Mouse (Mus musculus) megakaryocyte progenitor cell, adult 5-6 weeks (primary cell): ENCODE data around the gene Ms4a18. TPM values are rescaled to one million over a fixed set of nuclear protein-coding genes. Genes with fewer than 3 reads are reported as not detected.

Experiments used
- ATAC-seq: replicated peaks from 2 replicates; pipeline ENCODE4 v1.8.0; 2016; ENCODE audit warnings: mild to moderate bottlenecking, moderate TSS enrichment, inconsistent platforms; ENCODE audit not compliant: poor library complexity
- total RNA-seq, 2 experiments: library from RNA; stranded (forward) in 1 of 2; stranded (reverse) in 1 of 2; fragments of 157-497, 149-512 nt in 1 of 2; fragments of 200-1000 nt in 1 of 2; gene quantifications; 2 replicates each; pipeline versions ENCODE4 v1.2.3 to v1.2.4; 2015 to 2017

The Ms4a18 gene
- total RNA-seq (2015) (not detected in 2 replicates), total RNA-seq (2017) (not detected in 2 replicates)

DNA sequence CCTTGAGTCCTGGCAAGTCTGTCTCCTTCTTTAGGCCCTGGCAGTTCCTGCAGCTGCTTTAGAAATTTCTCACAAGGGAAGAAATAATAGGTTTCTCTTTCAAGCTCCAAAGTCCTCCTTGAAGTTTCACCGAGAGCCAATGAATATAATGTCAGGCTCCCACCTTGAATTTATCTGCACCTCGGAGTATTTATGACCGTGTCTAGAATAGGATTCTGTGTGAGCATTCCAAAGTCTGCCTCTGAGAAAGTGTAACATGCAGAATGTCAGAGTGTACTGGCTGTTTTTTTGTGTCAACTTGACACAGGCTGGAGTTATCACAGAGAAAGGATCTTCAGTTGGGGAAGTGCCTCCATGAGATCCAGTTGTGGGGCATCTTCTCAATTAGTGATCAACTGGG, at the start of gene Ms4a18:
TSS of gene Ms4a18 (minus strand) at position 141 of the 400 bp plus-strand sequence.
- ATAC-seq = no peak

DNA sequence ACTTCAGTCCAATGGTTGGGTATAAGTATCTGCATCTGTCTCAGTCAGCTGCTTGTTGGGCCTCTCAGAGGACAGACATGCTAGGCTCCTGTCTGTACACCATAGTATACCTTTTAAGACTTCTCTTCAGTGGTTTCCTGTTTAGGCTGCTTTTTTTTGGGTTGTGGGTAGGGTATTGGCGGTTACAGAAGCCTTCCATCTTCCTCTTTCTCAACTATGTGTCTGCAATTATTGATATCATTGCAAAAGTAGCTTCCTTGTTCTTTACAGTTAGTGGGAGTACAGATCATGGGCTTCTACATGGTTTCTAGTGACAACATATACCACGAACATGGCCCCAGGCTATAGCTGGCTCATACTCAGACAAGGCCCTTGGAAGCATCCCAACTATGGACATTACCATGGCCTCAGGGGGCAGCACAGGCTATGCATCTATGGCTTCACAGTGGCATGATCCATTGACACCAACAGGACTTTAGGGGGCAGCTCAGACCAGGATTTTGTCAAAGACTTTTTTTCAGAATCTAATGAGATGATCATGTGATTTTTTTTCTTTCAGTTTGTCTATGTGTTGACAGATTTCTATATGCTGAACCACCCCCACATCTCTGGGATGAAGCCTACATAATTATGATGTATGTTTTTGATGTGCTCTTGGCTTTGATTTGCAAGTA, 47.5 kb upstream of the Ms4a18 start:
- peak; percentile 98 for ATAC-seq

DNA sequence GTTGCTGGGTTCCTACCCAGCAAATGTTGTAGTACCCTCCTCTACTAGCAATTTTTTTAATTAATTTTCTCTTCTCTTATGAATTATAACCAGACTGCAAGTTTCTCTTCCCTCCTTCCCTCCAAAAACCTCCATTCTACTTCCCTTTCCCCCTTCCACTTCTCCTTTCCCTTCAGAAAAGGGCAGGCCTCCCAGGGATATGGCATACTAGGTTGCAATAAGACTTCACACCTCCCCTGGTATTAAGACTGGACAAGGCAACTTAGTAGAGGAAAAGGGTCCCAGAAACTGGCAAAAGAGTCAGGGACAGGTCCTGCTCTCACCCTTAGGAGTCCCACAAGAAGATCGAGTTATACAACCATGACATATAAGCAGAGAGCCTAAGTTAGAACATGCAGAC, 43.1 kb upstream of the Ms4a18 start:
- ATAC-seq = peak; percentile 46

DNA sequence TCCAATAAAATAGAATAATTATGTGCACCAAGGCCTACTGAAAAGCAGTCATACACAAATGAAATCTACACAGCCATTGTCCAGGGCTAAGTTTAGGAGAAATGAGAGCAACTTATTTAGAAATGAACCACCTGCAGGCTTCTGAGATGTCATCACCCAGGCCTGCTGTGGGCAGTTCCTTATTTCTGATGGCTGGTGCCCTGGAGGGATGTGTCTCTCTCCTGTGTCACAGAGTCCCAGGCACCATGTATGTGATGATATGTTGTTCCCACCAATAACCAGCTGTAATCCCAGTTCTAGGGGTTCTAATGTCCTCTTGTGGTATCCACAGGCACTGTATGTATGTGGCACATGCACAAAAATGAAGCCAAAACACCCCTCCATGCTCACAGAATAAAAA, 42.1 kb upstream of the Ms4a18 start:
- ATAC-seq = peak; percentile 91

DNA sequence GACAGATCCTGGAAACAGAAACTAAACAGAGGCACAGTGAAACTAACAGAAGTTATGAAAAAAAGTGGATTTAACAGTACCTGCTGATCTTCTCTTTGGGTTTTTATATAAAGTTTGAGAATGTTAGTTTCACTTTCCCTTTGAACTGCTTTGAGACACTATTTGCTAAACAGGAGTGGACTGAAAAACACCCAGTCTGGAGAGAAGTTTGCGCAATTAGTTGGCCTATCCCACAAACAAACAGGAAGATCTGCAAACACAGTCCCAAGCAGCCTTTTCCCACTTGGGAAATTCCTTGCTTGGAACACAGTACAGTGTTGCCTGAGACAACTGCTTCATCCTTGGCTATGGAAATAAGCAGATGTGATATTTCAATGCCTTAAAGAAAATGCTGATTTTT, 37.9 kb upstream of the Ms4a18 start:
- ATAC-seq = peak; percentile 39; the same call in 1 of the 2 replicates

DNA sequence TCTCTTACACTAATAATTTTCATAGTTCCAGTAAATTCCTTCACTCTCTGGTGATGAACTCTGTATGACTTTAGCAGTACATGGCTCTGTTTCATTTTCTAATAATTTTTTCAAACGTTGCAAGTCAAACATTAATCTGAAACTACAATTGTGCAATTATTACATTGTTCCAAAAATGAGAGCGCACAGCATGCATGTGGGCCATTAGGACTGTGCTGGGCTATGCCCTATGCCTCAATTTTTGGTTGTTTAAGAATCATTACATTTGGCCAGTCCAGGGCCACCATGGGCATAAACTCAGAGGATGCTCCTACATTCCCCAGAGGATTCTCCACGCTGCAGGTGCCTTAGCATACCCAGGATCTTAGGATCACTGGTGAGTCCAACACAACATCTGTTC, 35.4 kb upstream of the Ms4a18 start:
- ATAC-seq = no peak

DNA sequence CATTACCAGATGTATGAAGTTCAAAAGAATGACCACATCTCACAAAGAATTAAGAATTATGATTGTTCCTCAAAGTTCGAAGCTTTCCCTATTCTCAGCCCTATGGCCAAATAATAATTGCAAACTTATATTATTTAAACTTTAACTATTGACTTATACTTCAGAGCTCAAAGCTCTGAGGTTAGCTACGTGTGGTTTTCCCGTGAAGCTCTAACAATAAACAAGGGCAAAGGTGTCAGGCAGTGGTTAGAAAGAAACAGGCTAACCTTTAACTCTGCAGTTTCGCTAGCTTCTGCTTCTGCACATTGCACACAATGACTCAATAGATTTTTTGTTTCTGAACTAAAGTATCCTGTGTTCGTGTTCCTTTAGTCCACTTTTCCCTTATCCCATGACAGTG, 35.0 kb upstream of the Ms4a18 start:
- ATAC-seq = no peak

DNA sequence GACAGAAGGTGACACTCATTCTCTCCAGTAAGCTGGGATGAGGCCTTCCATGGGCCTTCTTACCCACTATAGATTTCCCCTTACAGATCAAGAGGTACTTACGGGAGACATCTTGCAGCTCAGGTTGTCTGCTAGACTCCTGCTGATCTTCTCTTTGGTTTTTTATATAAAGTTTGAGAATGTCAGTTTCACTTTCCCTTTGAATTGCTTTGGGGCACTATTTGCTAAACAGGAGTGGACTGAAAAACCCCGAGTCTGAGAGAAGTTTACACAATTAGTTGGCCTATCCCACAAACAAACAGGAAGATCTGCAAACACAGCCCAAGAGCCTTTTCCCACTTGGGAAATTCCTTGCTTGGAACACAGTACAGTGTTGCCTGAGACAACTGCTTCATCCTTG, 32.5 kb upstream of the Ms4a18 start:
- 0 out of 2 replicates have a peak, but pooled peaks have one; percentile 7 for ATAC-seq

DNA sequence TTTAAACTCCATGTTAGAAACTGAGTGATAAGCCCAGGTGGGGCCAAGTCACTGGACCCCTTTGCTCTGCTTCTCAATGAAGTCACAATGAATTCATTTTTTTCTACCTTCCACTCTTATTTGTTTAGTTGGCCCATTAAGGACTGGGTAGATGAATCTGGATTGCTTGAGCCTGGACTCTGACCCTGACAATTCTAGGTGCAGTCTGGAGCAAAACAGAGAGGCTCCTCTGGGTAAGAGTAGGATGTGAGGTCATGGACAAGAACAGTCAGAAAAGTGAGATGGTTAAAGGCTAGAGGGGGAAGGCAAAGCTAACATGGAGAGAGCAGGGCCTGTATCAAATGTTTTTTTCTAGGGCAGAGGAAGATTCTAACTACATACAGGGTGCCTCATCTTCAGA, 31.6 kb upstream of the Ms4a18 start:
- ATAC-seq = no peak

DNA sequence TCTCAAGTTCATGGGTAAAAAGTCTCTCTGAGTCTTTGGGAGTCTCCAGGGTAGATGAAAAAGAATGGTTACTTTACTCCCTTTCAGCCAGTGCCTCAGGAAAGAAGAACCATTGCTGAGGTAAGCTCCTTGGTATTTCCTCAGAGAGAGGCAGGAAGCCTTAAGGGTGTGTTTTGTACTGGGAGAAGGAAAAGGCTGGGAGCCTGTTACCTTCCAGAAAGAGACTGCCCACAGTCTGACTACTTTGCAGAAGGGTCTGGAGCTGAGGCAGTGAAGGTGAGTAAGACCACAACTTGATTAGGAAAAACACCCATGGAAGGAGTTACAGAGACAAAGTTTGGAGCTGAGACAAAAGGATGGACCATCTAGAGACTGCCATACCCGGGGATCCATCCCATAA, 30.7 kb upstream of the Ms4a18 start:
- no peak for ATAC-seq

DNA sequence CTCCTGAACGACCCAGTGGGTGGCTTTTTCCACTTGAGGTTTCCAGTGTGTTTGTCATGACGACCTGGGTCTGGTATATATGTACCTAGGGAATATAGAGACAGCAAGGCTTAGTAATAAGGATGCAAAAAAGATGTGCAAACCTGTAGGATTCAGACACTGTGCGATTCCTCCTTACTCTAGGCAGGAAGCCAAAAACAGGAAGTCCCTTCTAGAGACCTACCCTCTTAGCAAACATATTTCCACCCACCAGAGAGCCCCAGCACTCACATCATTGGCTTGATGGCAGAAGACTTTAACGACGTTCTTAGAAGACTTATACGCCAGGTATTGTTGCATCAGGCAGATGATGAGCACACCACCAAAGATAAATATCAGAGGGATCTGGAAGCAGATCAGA, 30.2 kb upstream of the Ms4a18 start:
- peak; percentile 48 for ATAC-seq

DNA sequence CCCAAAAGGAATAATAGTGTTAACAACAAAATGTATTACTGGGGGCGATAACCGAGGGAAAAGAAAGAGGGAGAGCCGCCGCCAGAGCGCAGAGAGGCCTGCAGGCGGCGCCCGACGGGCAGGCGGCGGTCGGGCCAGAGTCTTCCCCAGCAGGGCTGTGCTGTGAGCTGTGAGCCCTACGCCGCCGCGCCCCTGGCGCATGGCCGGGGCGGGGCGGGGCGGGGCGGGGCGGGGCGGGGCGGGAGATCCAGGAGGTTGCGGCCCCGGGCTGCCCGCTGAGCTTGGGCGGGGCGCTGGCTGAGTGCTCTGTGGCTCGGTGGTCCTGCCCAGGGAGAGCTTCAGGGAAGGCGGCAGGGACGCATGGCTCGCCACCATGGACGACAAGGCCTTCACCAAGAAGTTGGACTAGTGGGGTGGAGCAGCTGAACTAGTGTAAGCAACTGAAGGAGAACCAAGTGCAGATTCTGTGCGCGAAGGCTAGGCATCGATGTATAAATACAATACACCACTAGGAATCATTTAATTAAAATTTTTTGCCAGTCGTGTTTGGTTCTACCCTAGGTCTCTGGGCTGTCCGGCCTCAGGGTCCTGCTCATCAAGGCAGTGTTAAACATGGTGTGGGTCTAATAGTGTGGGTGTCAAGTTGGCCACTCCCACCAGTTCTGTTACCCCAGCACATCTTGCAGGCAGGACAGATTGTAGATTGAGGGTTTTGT, 27.3 kb upstream of the Ms4a18 start:
- peak; percentile 95 for ATAC-seq

DNA sequence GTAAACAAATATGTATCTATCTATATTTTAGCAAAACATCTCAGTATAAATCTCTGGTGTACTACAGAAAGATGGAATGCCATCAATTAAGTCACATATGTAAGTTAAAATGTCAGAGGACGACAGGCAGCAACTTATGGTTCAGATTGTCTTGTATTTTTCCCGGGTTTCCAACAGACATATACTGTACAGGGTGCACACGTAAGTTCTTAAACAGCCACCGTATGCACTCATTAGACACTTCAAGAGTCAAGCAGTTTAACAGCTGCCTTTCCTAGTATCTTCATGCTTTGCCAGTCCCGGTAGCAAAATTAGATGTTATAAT, 26.8 kb upstream of the Ms4a18 start:
- ATAC-seq = 0 out of 2 replicates have a peak, but pooled peaks have one; percentile 6

DNA sequence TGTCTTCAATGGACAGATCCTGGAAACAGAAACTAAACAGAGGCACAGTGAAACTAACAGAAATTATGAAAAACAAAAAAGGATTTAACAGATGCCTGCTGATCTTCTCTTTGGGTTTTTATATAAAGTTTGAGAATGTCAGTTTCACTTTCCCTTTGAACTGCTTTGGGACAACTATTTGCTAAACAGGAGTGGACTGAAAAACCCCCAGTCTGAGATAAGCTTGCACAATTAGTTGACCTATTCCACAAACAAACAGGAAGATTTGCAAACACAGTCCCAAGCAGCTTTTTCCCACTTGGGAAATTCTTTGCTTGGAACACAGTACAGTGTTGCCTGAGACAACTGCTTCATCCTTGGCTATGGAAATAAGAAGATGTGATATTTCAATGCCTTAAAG, 19.7 kb upstream of the Ms4a18 start:
- no peak for ATAC-seq

DNA sequence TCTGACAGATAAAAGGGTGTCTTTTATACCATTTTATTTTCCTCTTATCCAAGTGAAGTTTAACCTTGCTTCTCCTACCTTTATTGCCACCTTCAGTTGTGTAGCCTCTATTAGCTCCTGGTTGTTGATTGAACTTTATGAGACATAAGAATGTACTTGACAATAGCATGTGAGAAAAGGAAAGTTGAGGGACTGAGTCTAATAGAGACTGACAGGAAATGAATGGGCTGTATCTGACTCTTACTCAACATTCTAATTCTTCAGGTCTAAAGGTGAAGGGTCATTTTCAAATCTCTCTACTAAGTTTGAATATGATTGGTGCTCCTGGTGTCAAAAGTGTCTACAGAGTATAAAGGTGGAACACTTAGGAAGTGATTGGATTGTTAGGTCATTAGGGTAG, 4.6 kb upstream of the Ms4a18 start:
- no peak for ATAC-seq

DNA sequence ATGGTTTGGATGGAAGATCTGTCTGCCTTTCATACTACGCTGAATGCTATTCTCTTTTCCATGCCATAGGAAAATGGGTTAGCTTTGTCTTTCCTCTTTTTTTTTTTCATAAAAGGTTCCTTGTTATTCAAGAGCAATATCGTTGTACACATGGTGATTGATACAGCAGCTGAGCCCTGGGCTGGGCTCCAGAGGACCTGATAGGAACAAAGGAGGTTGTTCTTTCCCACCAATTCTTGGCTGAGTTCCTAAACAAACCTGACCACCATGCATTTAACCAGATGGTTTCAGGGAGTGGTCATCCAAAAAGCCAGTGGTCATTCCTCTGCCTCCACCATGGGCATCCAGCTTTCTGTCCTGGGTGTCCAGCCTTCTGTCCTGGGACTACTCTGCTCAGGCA, 580 bp downstream of the Ms4a18 start:
- ATAC-seq = no peak

DNA sequence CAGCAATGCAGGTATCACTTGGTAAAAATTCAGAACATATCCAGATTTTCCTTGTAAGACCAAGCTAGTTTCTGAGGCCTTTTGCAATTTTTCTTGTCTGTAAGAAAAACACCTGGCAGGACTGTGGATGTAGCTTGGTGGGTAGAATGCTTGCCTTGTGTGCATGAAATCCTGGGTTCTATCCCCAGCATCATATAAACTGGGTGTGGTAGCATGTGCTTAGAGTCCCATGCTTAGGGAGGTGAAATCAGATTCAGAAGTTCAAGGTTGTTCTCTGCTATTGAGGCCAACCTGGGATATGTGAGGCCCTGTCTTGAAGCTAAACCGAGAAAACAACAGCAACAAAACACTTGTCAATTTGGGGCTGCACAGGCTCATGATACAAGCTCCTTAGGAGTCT, 1.8 kb downstream of the Ms4a18 start:
- ATAC-seq = no peak

DNA sequence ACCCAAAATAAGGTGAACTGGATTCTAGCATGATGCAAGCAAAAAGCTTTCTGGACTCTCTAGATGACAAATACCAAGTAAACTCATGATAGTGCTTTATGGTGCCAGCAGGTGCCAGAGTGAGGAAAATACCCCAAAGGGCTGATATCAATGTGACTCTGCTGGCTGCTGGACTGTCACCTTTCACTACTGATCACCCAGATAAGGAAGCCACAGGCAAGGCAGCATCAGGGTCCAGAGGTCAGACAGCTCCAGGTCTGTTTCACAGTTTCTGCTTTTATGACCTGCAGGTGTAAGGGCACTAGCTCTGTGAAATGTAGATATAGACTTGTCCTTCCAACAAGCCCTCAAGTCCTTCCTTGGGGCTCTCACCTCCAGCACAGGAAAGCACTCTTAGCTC, 2.4 kb downstream of the Ms4a18 start:
- no peak for ATAC-seq

DNA sequence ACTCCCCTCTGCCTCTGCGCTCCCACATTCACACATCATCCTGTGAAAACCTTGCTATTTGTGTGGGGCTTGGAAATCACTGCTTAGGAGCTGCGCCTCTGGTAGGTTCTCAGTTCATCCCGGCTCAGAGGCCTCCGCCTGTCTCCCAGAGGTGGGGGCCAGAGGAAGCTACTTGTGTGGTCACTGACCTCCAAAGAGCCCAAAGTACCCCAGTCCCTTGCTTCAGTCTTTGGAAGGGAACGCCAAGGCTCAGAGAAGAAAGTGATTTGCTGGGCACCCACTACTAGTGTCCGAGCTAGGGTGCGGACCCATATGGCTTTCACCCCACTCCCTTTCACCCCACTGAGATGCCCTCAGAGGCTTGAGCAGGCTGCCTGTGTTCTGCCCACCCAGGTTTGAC, 24.7 kb downstream of the Ms4a18 start, which contains the start of gene Ms4a15:
TSS of gene Ms4a15 (minus strand) at position 101 of the 400 bp plus-strand sequence.
- ATAC-seq = no peak

DNA sequence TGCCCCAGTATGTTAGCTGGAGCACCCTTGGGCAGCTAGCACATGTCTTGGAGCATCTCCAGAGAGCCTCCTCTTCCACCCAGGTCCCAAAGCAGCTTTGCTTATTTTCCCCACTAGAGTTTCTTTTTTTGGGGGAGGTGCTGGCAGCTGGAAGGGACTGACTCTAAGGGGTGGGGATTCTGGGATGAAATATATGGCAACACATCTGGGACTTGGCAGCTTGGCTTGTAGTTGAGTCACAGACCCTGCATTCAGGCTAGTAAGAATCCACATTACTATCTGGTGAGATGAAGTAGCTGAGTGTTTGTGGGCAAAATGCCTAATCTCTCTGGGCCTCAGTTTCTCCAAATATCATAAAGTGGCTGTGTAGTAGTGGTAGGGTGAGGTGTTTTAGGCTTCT, 25.9 kb downstream of the Ms4a18 start:
- no peak for ATAC-seq

DNA sequence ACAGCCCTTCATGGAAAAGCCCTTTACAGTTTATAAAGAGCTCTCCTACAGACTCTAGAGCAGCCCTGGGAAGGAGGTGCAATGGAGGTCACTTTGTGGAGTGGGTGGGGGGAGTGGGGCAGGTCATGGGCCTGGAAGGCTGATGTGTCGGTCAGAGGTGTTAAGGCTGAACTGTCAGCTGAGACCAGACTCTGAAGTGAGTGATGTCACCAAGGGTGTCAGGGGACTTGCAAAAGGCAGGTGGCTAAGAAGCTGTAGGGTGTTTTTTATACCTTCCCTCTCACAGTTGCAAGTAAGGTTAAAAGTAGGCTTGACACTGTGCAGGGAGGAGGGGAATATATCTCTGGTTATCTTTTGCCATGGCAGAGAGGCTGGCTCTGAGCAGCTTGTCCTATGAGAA, 27.1 kb downstream of the Ms4a18 start:
- no peak for ATAC-seq

DNA sequence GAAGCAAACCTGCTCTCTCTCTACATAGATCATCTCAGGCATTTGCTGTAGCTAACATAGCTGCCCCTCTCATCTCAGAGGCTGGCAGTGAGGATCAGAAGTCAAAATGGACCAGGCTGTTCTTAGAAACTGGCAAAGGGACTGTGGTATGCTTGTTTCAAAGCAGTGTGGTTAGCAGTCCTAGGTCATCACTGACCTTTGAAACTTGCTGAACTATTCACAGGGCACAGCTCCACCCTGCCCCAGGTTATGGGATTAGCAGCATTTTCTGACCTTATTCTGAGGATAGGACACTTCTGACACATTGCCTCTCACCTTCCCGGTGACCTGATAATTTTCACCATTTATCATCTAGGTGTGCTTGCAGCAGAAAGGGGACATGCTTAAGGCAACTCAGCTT, 29.3 kb downstream of the Ms4a18 start:
- ATAC-seq = no peak

DNA sequence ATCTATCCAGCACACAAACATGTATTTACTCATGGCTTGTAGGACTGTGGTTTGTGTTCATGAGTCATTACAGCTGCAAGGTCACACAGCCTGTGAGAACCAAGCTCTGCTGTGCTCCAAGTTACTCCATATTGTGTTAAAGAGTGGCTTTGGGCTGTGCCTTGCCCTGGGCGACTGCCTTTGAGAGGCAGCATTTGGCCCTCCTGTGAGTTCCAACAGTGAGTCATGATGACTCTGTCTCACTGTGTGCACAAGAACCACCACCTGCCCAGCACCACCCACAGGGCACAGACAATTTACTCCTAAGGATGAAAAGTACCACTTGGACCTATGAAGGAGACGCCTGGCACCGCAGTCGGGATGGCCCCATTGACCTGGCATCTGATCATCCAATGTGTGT, 31.9 kb downstream of the Ms4a18 start:
- no peak for ATAC-seq
